Mouse (Mus musculus) thymus, adult 2 months (tissue): ENCODE results near the gene Sdc3.

Experiments used
- CTCF ChIP-seq: fragments of 200-500 bp; IDR thresholded peaks from 2 replicates; pipeline ENCODE4 v1.5.1; 2012; ENCODE audit warnings: mild to moderate bottlenecking, control low read depth, low read length, moderate library complexity, borderline replicate concordance; ENCODE audit not compliant: control insufficient read depth, poor library complexity, insufficient read depth; ENCODE audit errors: extremely low read depth
- POLR2A ChIP-seq: fragments of 200-500 bp; IDR thresholded peaks from 2 replicates; pipeline ENCODE4 v1.6.1; 2012; ENCODE audit warnings: mild to moderate bottlenecking, low read length, control low read depth, moderate library complexity; ENCODE audit not compliant: control insufficient read depth, poor library complexity, insufficient read depth; ENCODE audit errors: extremely low read depth

DNA sequence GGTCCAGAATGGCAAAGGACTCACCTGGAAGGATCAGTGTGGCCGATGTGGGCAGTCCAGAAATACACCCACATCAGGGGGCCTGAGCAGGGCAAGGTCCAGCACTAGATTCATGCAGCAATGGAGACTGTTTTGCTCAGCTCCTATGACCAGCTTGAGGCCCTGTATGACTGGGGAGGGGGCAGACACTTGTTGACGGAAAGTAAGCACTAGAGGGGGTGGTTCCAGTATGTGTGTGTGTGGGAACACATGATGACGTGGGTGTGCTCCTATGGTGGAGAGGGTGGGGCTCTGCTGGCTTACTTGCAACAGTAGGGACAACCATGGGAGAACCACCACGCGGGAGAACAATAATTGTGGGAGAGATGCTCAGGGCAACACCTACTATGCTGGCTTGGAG is 70.2 kb downstream of the Sdc3 start:
- TF ChIP-seq CTCF (no peak), POLR2A (no peak)
